Mouse (Mus musculus) kidney, postnatal 0 days (tissue): ENCODE measurements around the gene Phf21b. TPM values are rescaled to one million over a fixed set of nuclear protein-coding genes. Genes with fewer than 3 reads are reported as not detected.
"Not testable (repeated sequence)": the region's sequence is repeated elsewhere in the genome, so short reads cannot be mapped to it uniquely, and the experiment has no call there.

Experiments
- ATAC-seq: fragments of 200-750 bp; cut with Nextera tagmentation; replicated peaks from 2 replicates; pipeline ENCODE4 v1.8.0; 2017; ENCODE audit warnings: low read depth, moderate number of reproducible peaks, moderate TSS enrichment, moderate library complexity; ENCODE audit not compliant: low FRiP score
- DNase-seq: peaks from one replicate; pipeline ENCODE4 v3.0.0-alpha.2; 2016; ENCODE audit warnings: low spot score
- H3K27ac ChIP-seq: fragments of 300-500 bp; sonication (generic); 2 replicates; pipeline ENCODE4 v1.5.1; 2014; ENCODE audit warnings: mild to moderate bottlenecking
- H3K27me3 ChIP-seq: fragments of 300-500 bp; sonication (generic); 2 replicates; pipeline ENCODE4 v1.6.1; 2014; ENCODE audit warnings: low read length, mixed read lengths; ENCODE audit not compliant: insufficient read depth
- H3K36me3 ChIP-seq: fragments of 300-500 bp; sonication (generic); 2 replicates; pipeline ENCODE4 v1.6.1; 2014; ENCODE audit warnings: low read length, mixed read lengths; ENCODE audit not compliant: insufficient read depth
- H3K4me1 ChIP-seq: fragments of 300-500 bp; sonication (generic); replicated peaks from 2 replicates; pipeline ENCODE4 v1.6.1; 2014; ENCODE audit warnings: antibody characterized with exemption, low read length, mixed read lengths; ENCODE audit not compliant: insufficient read depth
- H3K4me2 ChIP-seq: fragments of 300-500 bp; sonication (generic); 2 replicates; pipeline ENCODE4 v1.6.1; 2014; ENCODE audit warnings: mild to moderate bottlenecking, low read length, moderate library complexity, mixed read lengths
- H3K4me3 ChIP-seq: fragments of 300-500 bp; sonication (generic); replicated peaks from 2 replicates; pipeline ENCODE4 v1.5.1; 2014; ENCODE audit warnings: low read depth, low read length
- H3K9ac ChIP-seq: fragments of 300-500 bp; sonication (generic); 2 replicates; pipeline ENCODE4 v1.6.1; 2014; ENCODE audit warnings: low read depth, low read length
- H3K9me3 ChIP-seq: fragments of 300-500 bp; sonication (generic); replicated peaks from 2 replicates; pipeline ENCODE4 v1.6.1; 2016; ENCODE audit warnings: low read length, inconsistent platforms, mixed read lengths
- CTCF ChIP-seq: IDR thresholded peaks from 2 replicates; pipeline ENCODE4 v1.5.1; 2016; ENCODE audit warnings: antibody characterized with exemption, low read depth, mild to moderate bottlenecking, moderate library complexity
- WGBS: fragments of 180-500 bp; shearing (Covaris S2); extraction: QIAGEN DNeasy Blood & Tissue Kit; methylation state at CpG from one replicate; pipeline ENCODE4 v1.1.7; 2014; 5-methylcytosine and 5-hydroxymethylcytosine counted together
- polyA plus RNA-seq: library from polyadenylated mRNA; unstranded; fragments of >200 nt; fragmentation: Nextera tagmentation; extraction: Ambion mirVana; gene quantifications from 2 replicates; pipeline ENCODE4 v1.2.1, GENCODE M21; 2015

Phf21b gene
- 0.15 and 0.24 TPM in 2 replicates for polyA plus RNA-seq

DNA sequence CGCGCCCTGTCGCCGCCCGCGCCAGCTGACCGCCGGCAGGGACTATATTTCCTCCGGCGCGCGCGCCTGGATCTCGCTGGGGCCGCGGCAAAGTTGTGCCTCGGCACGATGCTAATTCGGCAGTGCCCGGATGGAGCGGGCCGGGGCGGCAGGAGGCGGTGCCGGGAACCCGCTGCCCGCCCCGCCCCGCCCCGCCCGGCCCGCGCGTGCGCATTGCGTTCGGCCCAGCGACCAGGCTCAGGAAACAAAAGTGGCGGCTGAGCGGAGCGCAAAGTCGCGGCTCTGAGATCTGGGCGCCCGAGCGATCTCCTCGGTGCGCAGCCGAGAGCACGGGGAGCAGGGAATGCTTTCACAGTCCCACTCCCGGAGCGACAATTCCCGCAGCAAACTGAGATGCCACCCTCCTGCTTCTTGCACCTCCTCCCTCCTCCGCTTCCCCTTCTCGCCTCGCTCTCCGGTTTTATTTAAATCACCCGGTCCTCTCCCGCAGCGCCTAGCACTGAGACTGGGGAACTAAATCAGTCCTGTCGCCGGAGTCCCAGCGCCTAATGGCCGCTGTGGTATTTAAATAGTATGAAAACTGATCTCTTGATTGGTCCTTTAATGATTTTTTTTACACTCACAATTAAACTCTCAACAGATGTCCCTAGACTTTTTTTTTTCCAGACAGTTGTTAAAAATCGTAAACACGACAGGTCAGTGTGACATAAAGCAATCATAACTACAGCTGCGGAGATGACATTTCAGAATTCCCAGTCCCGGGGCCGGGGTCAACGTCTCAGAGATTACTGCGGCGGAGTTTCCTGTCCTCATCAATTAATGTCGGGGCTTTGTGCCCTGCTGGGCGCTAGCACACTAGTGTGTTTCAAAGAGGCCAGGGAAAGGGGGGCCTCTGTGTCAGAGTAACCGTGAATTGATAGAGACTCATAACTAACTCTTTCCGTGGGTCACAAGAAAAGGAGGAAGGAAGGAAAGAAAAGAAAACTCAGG, at the start of gene Phf21b:
Gene Phf21b (minus strand): TSS at position 44 of the 990 bp plus-strand sequence.
- Histone ChIP-seq H3K4me3 (peak within 1 kb of the TSS; percentile 50), H3K36me3 (no peaks in the 10 kb centered on the region), H3K4me2 (peak within 1 kb of the TSS; percentile 99), H3K9ac (peak within 1 kb of the TSS; percentile 50), H3K9me3 (no peaks in the 10 kb centered on the region), H3K27me3 (no peaks in the 10 kb centered on the region), H3K4me1 (peaks cover 11% of the 10 kb centered on the region), H3K27ac (peak within 1 kb of the TSS; percentile 70)
- under 1% methylated on average over 76 of the region's 76 CpGs for WGBS
- no peak for TF ChIP-seq CTCF
- peak; percentile 75 for ATAC-seq
- peak; percentile 83 for DNase-seq

DNA sequence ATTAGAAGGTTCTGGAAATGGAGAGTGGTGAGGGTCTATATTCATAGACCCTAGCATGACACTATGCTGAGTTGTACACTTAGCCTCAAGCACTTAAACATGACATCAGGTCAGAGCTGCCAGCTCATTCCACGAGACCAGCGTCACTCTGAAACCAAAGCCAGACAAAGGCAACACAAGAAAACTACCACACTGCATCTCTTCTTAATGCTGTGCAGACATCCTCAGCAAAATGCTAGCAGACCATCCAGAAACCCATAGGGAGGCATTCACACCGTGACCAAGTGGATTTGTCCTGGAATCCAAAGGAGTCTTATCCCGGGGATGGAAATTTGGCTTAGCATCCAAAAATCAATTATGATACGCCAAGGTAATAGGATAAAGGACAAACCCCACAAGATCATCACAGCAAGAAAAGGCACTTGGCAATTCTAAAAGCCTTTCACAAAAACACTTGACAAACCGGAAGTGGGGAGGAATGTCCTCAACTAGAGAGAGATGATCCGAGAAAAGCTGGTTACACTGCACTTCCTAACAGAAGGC, 48.1 kb upstream of the Phf21b start:
- Histone ChIP-seq H3K4me3 (no peak overlapping the region), H3K9me3 (no peaks in the 10 kb centered on the region), H3K4me1 (no peaks in the 10 kb centered on the region), H3K36me3 (no peaks in the 10 kb centered on the region), H3K27me3 (no peaks in the 10 kb centered on the region), H3K4me2 (no peak overlapping the region), H3K27ac (no peak overlapping the region), H3K9ac (no peak overlapping the region)
- TF ChIP-seq CTCF, result no peak
- WGBS, result 69% methylated on average over 7 of the region's 7 CpGs
- DNase-seq (no peak), ATAC-seq (no peak)

DNA sequence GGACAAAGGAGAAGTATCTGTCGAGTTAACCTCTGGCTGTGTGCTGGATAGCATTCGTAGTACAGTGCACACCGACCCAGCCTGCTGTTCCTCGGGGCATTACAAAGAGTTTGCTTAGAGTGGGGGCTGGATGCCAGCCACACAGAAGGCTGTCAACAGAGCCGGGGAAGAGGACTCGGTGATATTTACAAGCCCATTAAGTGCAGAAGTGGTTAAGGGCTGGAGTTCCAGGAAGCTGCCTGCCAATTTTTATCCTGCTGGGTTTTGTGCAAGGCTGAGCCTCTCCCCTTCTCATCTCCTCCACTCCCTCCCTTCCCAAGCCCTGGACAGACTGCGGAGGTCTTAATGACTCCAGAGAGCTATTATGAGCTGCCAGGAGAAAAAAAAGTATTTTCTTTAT, 42.2 kb upstream of the Phf21b start:
- Histone ChIP-seq H3K4me2 (no peak overlapping the region), H3K9ac (no peak overlapping the region), H3K27me3 (no peaks in the 10 kb centered on the region), H3K4me3 (no peak overlapping the region), H3K9me3 (no peaks in the 10 kb centered on the region), H3K4me1 (no peaks in the 10 kb centered on the region), H3K36me3 (no peaks in the 10 kb centered on the region), H3K27ac (no peak overlapping the region)
- TF ChIP-seq CTCF, result no peak
- 11% methylated on average over 7 of the region's 7 CpGs for WGBS
- ATAC-seq (no peak), DNase-seq (peak; percentile 7)

DNA sequence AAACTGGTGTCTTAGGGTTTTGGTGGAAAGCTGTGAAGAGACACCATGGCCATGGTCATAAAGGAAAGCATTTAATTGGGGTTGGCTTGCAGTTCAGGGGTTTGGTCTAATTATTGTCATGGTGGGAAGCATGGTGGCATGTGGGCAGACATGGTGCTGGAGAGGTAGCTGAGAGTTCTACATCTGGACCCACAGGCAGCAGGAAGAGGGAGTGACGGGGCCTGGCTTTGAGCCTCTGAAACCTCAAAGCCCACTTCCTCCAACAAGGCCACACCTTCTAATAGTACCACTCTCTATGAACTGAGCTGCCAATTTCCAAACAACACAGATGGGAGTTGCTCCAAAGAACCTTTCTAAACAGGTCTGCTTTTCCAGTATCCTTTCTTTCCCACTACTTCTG, 40.8 kb upstream of the Phf21b start:
- no peaks in the 10 kb centered on the region for H3K4me1 ChIP-seq
- TF ChIP-seq CTCF, result no peak
- no peaks in the 10 kb centered on the region for H3K36me3 ChIP-seq
- no peak overlapping the region for H3K27ac ChIP-seq
- no peak overlapping the region for H3K9ac ChIP-seq
- ATAC-seq (no peak), DNase-seq (no peak)
- H3K4me3 ChIP-seq, result no peak overlapping the region
- H3K4me2 ChIP-seq, result no peak overlapping the region
- H3K27me3 ChIP-seq, result no peaks in the 10 kb centered on the region
- 70% methylated on average over 1 of the region's 1 CpGs for WGBS
- no peaks in the 10 kb centered on the region for H3K9me3 ChIP-seq

DNA sequence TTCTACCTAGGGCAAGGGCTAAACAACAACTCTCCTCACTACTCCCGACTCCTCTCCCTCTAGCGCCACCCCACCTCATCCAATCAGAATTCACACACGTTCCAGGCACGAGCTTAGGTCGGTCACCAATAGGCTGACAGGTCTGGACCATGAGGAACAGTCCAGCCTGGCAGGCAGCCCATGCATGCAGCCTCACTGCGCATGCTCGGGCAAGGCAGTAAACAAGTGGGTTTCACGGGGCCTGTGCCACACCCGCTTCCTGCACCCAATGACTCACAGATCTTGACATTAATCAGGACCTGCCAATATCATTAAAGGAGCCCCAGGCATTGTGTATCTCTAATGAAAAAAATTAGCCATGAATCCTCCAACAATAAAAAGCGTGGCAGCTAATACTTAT, 40.4 kb upstream of the Phf21b start:
- H3K27ac ChIP-seq, H3K9me3 ChIP-seq, H3K27me3 ChIP-seq, H3K4me3 ChIP-seq, H3K36me3 ChIP-seq, H3K4me2 ChIP-seq, H3K4me1 ChIP-seq, ATAC-seq, DNase-seq, H3K9ac ChIP-seq: not testable (repeated sequence)
- WGBS, result 70% methylated on average over 10 of the region's 10 CpGs

DNA sequence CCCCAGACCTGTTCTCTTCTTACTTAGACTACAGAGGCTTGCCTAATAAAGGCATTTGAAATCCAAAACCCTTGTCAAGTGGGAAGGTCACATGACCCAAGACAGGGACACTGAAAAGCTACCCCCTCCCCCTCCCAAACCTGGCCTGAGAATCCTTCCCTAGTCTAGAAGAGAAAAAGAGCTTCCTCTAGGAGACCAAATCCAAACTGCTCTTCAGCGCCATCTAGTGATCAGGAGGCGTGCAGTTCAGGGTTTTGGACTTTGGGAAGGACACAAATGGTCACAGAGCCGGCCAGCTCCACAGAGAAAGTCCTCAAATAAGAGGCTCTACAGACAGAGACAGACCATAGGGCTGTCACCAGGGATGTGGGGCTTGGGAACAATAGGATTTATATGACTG, 35.8 kb upstream of the Phf21b start:
- Histone ChIP-seq H3K27ac (no peak overlapping the region), H3K36me3 (no peaks in the 10 kb centered on the region), H3K27me3 (no peaks in the 10 kb centered on the region), H3K4me2 (no peak overlapping the region), H3K9me3 (no peaks in the 10 kb centered on the region), H3K9ac (no peak overlapping the region), H3K4me3 (no peak overlapping the region), H3K4me1 (no peaks in the 10 kb centered on the region)
- peak; percentile 88 for TF ChIP-seq CTCF
- WGBS, result 3% methylated on average over 3 of the region's 3 CpGs
- peak; percentile 88 for DNase-seq
- peak; percentile 33 for ATAC-seq
